Mouse (Mus musculus) CH12.LX (cell line): ENCODE data around the gene App. TPM values are rescaled to one million over a fixed set of nuclear protein-coding genes. Genes with fewer than 3 reads are reported as not detected.

ENCODE experiments used
- DNase-seq: peaks from one replicate; pipeline ENCODE4 v3.0.0-alpha.2; 2013; ENCODE audit errors: extremely low read depth
- H3K27ac ChIP-seq: 2 replicates; pipeline ENCODE4 v1.5.1; 2012; ENCODE audit warnings: low read depth, mild to moderate bottlenecking, control low read depth, moderate library complexity; ENCODE audit not compliant: insufficient read depth
- H3K27me3 ChIP-seq: replicated peaks from 2 replicates; pipeline ENCODE3; 2012; ENCODE audit warnings: inconsistent platforms
- H3K36me3 ChIP-seq, 2 experiments: replicated peaks in 1 of 2; 2 replicates each; pipeline versions ENCODE3 to v1.6.1; 2012; ENCODE audit warnings: inconsistent platforms in 1 of 2, low read length in 1 of 2, mild to moderate bottlenecking in 1 of 2, mixed read lengths in 1 of 2, moderate library complexity in 1 of 2; ENCODE audit not compliant: control insufficient read depth in 1 of 2, insufficient read depth in 1 of 2
- H3K4me1 ChIP-seq, 2 experiments: 2 replicates each; pipeline ENCODE4 v1.6.1; 2012; ENCODE audit warnings: inconsistent platforms in 1 of 2, moderate library complexity in 1 of 2; ENCODE audit not compliant: insufficient read depth in 2 of 2, control insufficient read depth in 1 of 2
- H3K4me2 ChIP-seq: 2 replicates; pipeline ENCODE4 v1.6.1; 2012; ENCODE audit warnings: low read depth, mild to moderate bottlenecking, control low read depth; ENCODE audit not compliant: poor library complexity, insufficient read depth, severe bottlenecking
- H3K4me3 ChIP-seq, 3 experiments: fragments of 150-350 bp in 1 of 3; sonication (generic) in 1 of 3; replicated peaks in 1 of 3; 2 replicates each; pipeline versions ENCODE3 to v1.5.1; 2011 to 2012; ENCODE audit warnings: low read depth in 2 of 3, low read length in 2 of 3, mild to moderate bottlenecking in 2 of 3, moderate library complexity in 2 of 3, control low read depth in 1 of 3, improper control_type of control experiment in 1 of 3, inconsistent platforms in 1 of 3, mixed read lengths in 1 of 3; ENCODE audit not compliant: poor library complexity in 1 of 3
- H3K79me2 ChIP-seq: replicated peaks from 2 replicates; pipeline ENCODE4 v1.6.1; 2012; ENCODE audit warnings: mild to moderate bottlenecking, moderate library complexity; ENCODE audit not compliant: control insufficient read depth, poor library complexity, insufficient read depth, severe bottlenecking; ENCODE audit errors: extremely low read depth
- H3K9ac ChIP-seq: 2 replicates; pipeline ENCODE4 v1.6.1; 2012; ENCODE audit warnings: low read depth, mild to moderate bottlenecking, control low read depth, moderate library complexity; ENCODE audit not compliant: insufficient read depth
- H3K9me3 ChIP-seq: replicated peaks from 2 replicates; pipeline ENCODE3; 2012; ENCODE audit warnings: low read length, inconsistent platforms, mixed read lengths
- CHD1 ChIP-seq: IDR thresholded peaks from 2 replicates; pipeline ENCODE4 v1.6.1; 2012; ENCODE audit warnings: low read depth, low read length, improper control_type of control experiment, inconsistent platforms
- CHD2 ChIP-seq: IDR thresholded peaks from 2 replicates; pipeline ENCODE4 v1.6.1; 2011; ENCODE audit warnings: low read length, improper control_type of control experiment
- EP300 ChIP-seq: IDR thresholded peaks from 2 replicates; pipeline ENCODE4 v1.6.1; 2011; ENCODE audit warnings: low read length, improper control_type of control experiment
- HCFC1 ChIP-seq: IDR thresholded peaks from 2 replicates; pipeline ENCODE4 v1.6.1; 2012; ENCODE audit warnings: low read depth, mild to moderate bottlenecking, inconsistent platforms, low read length, improper control_type of control experiment
- IRF4 ChIP-seq: IDR thresholded peaks from 2 replicates; pipeline ENCODE4 v1.6.1; 2014; ENCODE audit warnings: low read depth, mild to moderate bottlenecking, inconsistent platforms, low read length, improper control_type of control experiment
- JUN ChIP-seq: IDR thresholded peaks from 2 replicates; pipeline ENCODE4 v1.6.1; 2011; ENCODE audit warnings: low read depth, mild to moderate bottlenecking, low read length, improper control_type of control experiment, moderate library complexity; ENCODE audit not compliant: insufficient read depth
- MEF2A ChIP-seq: IDR thresholded peaks from 2 replicates; pipeline ENCODE4 v1.6.1; 2014; ENCODE audit warnings: low read depth, mild to moderate bottlenecking, inconsistent platforms, low read length, improper control_type of control experiment, borderline replicate concordance
- MXI1 ChIP-seq: IDR thresholded peaks from 2 replicates; pipeline ENCODE4 v1.6.1; 2011; ENCODE audit warnings: mild to moderate bottlenecking, low read depth, low read length, improper control_type of control experiment
- NELFE ChIP-seq: IDR thresholded peaks from 2 replicates; pipeline ENCODE4 v1.6.1; 2011; ENCODE audit warnings: low read depth, low read length, improper control_type of control experiment
- PAX5 ChIP-seq: IDR thresholded peaks from 2 replicates; pipeline ENCODE4 v1.6.1; 2012; ENCODE audit warnings: low read length, inconsistent platforms, mixed read lengths
- POLR2AphosphoS2 ChIP-seq: IDR thresholded peaks from 2 replicates; pipeline ENCODE4 v1.6.1; 2011; ENCODE audit warnings: low read depth, low read length, improper control_type of control experiment
- TBP ChIP-seq: conservative IDR thresholded peaks from 2 replicates; pipeline ENCODE4 v1.6.1; 2011; ENCODE audit warnings: low read depth, low read length, improper control_type of control experiment
- UBTF ChIP-seq: IDR thresholded peaks from 2 replicates; pipeline ENCODE4 v1.6.1; 2012; ENCODE audit warnings: low read depth, mild to moderate bottlenecking, inconsistent platforms, low read length, improper control_type of control experiment, moderate library complexity
- ZC3H11A ChIP-seq: IDR thresholded peaks from 2 replicates; pipeline ENCODE4 v1.6.1; 2012; ENCODE audit warnings: low read depth, mild to moderate bottlenecking, inconsistent platforms, low read length, improper control_type of control experiment
- ZMIZ1 ChIP-seq: IDR thresholded peaks from 2 replicates; pipeline ENCODE4 v1.6.1; 2012; ENCODE audit warnings: low read depth, mild to moderate bottlenecking, inconsistent platforms, low read length, improper control_type of control experiment
- dilution Hi-C: fragments of 300-500 bp; cut with MboI; formaldehyde crosslinking; loops from 2 replicates; pipeline ENCODE4 v1.14.3; 2020; ENCODE audit warnings: low sequenced_read_pairs; ENCODE audit not compliant: extremely low pct_unique_long_range_greater_than_20kb, extremely low pct_ligation_motif_present
- in situ Hi-C: fragments of 300-500 bp; cut with MboI; formaldehyde crosslinking; loops from 3 replicates; pipeline ENCODE4 v1.14.3; 2019; ENCODE audit warnings: low sequenced_read_pairs, low pct_ligation_motif_present, low pct_unique_long_range_greater_than_20kb, mixed read lengths
- polyA plus RNA-seq: library from polyadenylated mRNA; unstranded; fragments of >175 nt; gene quantifications from 2 replicates; pipeline ENCODE4 v1.2.1, GENCODE M21; 2012; ENCODE audit warnings: low read depth; ENCODE audit not compliant: insufficient read length
- total RNA-seq, 2 experiments: library from RNA; depleted of rRNA; stranded (reverse); fragments of 300-350 nt in 1 of 2; fragments of >200 nt in 1 of 2; gene quantifications; 2 replicates each; pipeline ENCODE4 v1.2.3; 2012 to 2014

Gene App
- total and polyA plus RNA-seq, 3 experiments = 31.1 to 99.2 (median 84.1) TPM

GRCm38 (mm10) chr16:85053996-85054395 is 119.6 kb downstream of the App start:
- in situ Hi-C loops (no loop called here), dilution Hi-C loops (no loop called here)
- no peaks in the 10 kb centered on the region for H3K79me2 ChIP-seq
- peaks cover 20 to 63% of the 10 kb centered on the region in 2 experiments for H3K36me3 ChIP-seq
- no peaks in the 10 kb centered on the region for H3K9me3 ChIP-seq
- TF ChIP-seq NELFE (no peak), POLR2AphosphoS2 (no peak), ZC3H11A (no peak), PAX5 (no peak), IRF4 (no peak), EP300 (no peak), CHD2 (no peak), UBTF (no peak), CHD1 (no peak), HCFC1 (no peak), MXI1 (no peak), ZMIZ1 (no peak), TBP (no peak)
- no peak overlapping the region for H3K4me3 ChIP-seq
- no peak overlapping the region for H3K9ac ChIP-seq
- H3K27ac ChIP-seq = no peak overlapping the region
- no peaks in the 10 kb centered on the region for H3K27me3 ChIP-seq
- H3K4me2 ChIP-seq = no peak overlapping the region
- no peak for DNase-seq
- 0 out of 4 replicates have a peak, but pooled peaks cover 0 to 3% of the 10 kb centered on the region in 2 experiments for H3K4me1 ChIP-seq

- Histone ChIP-seq H3K9me3 (no peaks in the 10 kb centered on the region), H3K4me3 (no peak overlapping the region), H3K27ac (no peak overlapping the region), H3K4me1 (peaks cover 0 to 11% of the 10 kb centered on the region in 2 experiments; a peak in 2 of 4 replicates), H3K79me2 (no peaks in the 10 kb centered on the region), H3K36me3 (peaks cover 16 to 49% of the 10 kb centered on the region in 2 experiments), H3K27me3 (no peaks in the 10 kb centered on the region), H3K9ac (no peak overlapping the region), H3K4me2 (no peak overlapping the region)
- DNase-seq = no peak
- in situ Hi-C loops (no loop called here), dilution Hi-C loops (no loop called here)
- TF ChIP-seq MEF2A = no peak
- TF ChIP-seq JUN = no peak
These were observed 126.3 kb downstream of the App start for GRCm38 (mm10) chr16:85047310-85047709.
